Mouse (Mus musculus) A20 (cell line): ENCODE data around the gene Nrm.

Experiments
- DNase-seq: peaks from one replicate; pipeline ENCODE4 v3.0.0-alpha.2; 2011; ENCODE audit warnings: low read depth, low spot score

The Nrm gene

GRCm38 (mm10) chr17:35903992-35904355 lies 42.9 kb downstream of the Nrm start:
- no peak for DNase-seq

DNA sequence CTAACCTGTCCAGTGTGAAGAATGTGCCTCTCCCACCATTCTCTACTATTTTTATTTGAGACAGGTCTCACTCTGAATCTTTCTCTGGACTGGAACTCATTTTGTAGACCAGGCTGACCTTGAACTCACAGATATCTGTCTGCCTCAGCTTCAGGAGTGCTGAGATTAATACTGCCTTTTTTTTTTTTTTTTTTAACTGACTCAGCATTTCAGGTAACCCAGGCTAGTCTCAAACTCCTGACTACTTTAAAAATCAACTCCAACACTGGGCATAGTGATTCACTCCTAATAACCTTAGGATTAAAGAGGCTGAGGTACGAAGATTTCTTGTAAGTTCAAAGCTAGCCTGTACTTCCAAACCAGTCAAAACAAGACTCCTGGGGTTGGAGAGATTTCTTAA lies 44.5 kb downstream of the Nrm start:
- no peak for DNase-seq

DNA sequence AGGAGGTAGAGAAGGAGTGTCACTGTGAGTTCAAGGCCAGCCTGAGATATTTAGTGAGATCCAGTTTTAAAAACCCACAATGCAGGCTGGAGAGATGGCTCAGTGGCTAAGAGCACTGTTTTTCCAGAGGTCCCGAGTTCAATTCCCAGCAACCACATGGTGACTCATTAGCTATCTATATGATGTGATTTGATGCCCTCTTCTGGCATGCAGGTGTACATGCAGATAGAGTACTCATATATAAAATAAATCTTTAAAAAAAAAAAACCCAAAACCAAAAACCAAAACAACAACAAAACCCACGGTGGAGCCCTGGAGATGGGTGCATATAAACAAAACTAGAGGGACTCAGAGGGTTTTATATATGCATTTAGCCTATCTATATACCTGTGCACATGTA lies 46.5 kb downstream of the Nrm start:
- DNase-seq, result peak; percentile 45

- DNase-seq, result peak; percentile 53
Measured at GRCm38 (mm10) chr17:35909186-35909918, 48.2 kb downstream of the Nrm start.

DNA sequence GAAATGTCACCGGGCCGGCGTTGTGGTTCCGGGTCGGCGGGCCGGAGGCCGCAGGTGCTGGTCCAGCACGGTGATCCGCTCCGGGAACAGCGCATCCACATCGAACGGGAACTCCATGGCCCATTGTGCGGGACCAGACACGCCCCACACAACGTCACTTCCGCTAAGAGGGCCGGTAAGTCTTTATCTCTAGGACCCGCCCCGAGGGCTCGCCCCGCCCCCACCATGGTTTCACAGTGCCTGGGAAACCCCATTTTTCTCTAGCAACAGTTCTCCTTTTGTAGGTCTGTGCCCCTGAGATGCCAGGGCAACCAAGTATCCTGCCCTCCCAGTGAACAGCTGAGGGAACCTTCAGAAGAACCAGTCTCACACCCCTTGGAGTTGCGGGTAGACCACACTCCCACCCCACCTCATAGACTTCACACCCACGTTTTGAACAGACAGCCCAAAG lies 48.8 kb downstream of the Nrm start, which contains the start of gene Atat1:
Gene Atat1 (minus strand): TSS at position 157 of the 451 bp plus-strand sequence.
- peak; percentile 97 for DNase-seq

GRCm38 (mm10) chr17:35914975-35915374 lies 53.9 kb downstream of the Nrm start:
- DNase-seq, result peak; percentile 51
